In genomic region chrX:9271112-9271511, GRCm38 (mm10) we compare ENCODE assay signal across 24 mouse cellular contexts. TPM values are rescaled to one million over a fixed set of nuclear protein-coding genes. Genes with fewer than 3 reads are reported as not detected.
DNase-seq lines count a peak whose midpoint lies in the region; ATAC-seq and TF ChIP-seq lines count a peak whose summit lies in the region.
"Had no signal": no experiment of that assay in that cellular context is flagged by ENCODE, and none has a peak within 500 bp of the region (broad histone marks: within the 10 kb centered on the region; RNA-seq: fewer than 3 reads in every experiment).

No protein-coding gene starts in this region.

- no peak overlapping the region for H3K9ac ChIP-seq in heart, embryonic 11.5 days (ENCODE audit: low read depth, low read length)
- H3K9ac ChIP-seq: embryonic facial prominence, embryonic 15.5 days; limb, embryonic 15.5 days; midbrain, embryonic 12.5 days had no signal

- H3K27me3 ChIP-seq in heart, embryonic 11.5 days (ENCODE audit: control insufficient read depth, insufficient read depth, low read length) = no peaks in the 10 kb centered on the region
- H3K27me3 ChIP-seq: embryonic facial prominence, embryonic 15.5 days; limb, embryonic 15.5 days; midbrain, embryonic 12.5 days had no signal

- intact Hi-C loops in left cerebral cortex, postnatal 4 days (cut with DNase I) = no loop called here
- intact Hi-C loops in left cerebral cortex, postnatal 36 days (cut with DNase I) = no loop called here

- H3K4me2 ChIP-seq in heart, embryonic 11.5 days = no peak overlapping the region
- H3K4me2 ChIP-seq: embryonic facial prominence, embryonic 15.5 days; limb, embryonic 15.5 days had no signal

- no peaks in the 10 kb centered on the region for H3K36me3 ChIP-seq in heart, embryonic 11.5 days (ENCODE audit: control insufficient read depth, insufficient read depth, low read length)
- H3K36me3 ChIP-seq: embryonic facial prominence, embryonic 15.5 days; G1E; limb, embryonic 15.5 days; midbrain, embryonic 12.5 days had no signal

- DNase-seq in heart, adult 8-10 months (ENCODE audit: low spot score) = peak; percentile 4
- DNase-seq in cerebellum, adult 18-20 months = peak; percentile 60 to 69
- peak; percentile 55 to 62 for DNase-seq in cerebellum, postnatal 10 days
- peak; percentile 6 for DNase-seq in heart, postnatal 4 days
- no peak for DNase-seq in layer of hippocampus, adult 2 months (ENCODE audit: low spot score in 2 of 2)
- DNase-seq in left cerebral cortex, postnatal 4 days = no peak
- DNase-seq in left cerebral cortex, postnatal 36 days (ENCODE audit: low spot score in 2 of 2) = no peak
- DNase-seq: kidney, adult 9 months; retina, postnatal 1 day; spleen, adult 18-20 months; thymus, postnatal 36 days had no signal

- H3K9me3 ChIP-seq in heart, embryonic 11.5 days (replicated peaks; ENCODE audit: control insufficient read depth, low read length) = no peaks in the 10 kb centered on the region
- H3K9me3 ChIP-seq: embryonic facial prominence, embryonic 15.5 days; G1E; limb, embryonic 15.5 days; midbrain, embryonic 12.5 days had no signal

- 58% methylated on average over 3 of the region's 3 CpGs for WGBS in heart, embryonic 11.5 days (ENCODE audit: insufficient replicate concordance)

- no peaks in the 10 kb centered on the region for H3K4me1 ChIP-seq in heart, embryonic 11.5 days (ENCODE audit: control insufficient read depth, insufficient read depth, low read length)
- H3K4me1 ChIP-seq: embryonic facial prominence, embryonic 15.5 days; limb, embryonic 15.5 days; midbrain, embryonic 12.5 days had no signal

- TF ChIP-seq CTCF in layer of hippocampus, adult 2 months (conservative IDR thresholded peaks at IDR 0.05) = no peak

- no peak for ATAC-seq in heart, embryonic 11.5 days (replicated peaks; ENCODE audit: insufficient number of reproducible peaks, low FRiP score, low TSS enrichment)

- H3K4me3 ChIP-seq in heart, embryonic 11.5 days (ENCODE audit: low read depth, low read length) = no peak overlapping the region
- H3K4me3 ChIP-seq in layer of hippocampus, adult 2 months = no peak overlapping the region
- H3K4me3 ChIP-seq: limb, embryonic 15.5 days; midbrain, embryonic 12.5 days had no signal

- H3K27ac ChIP-seq in heart, embryonic 11.5 days (ENCODE audit: low read depth, low read length) = no peak overlapping the region
- no peak overlapping the region for H3K27ac ChIP-seq in layer of hippocampus, adult 2 months
- H3K27ac ChIP-seq: embryonic facial prominence, embryonic 15.5 days; limb, embryonic 15.5 days; macrophage; midbrain, embryonic 12.5 days had no signal

RNA-seq across cellular contexts. Expression of gene Xk, which starts 1.4 kb away (rescaled TPM):
- total RNA-seq in heart, adult 8-10 months (2022) = 1 to 10 TPM; 5.1 to 9.8 (median 8.1) TPM
- polyA plus RNA-seq in heart, embryonic 11.5 days (2014; fragmentation: Nextera tagmentation; extraction: Ambion mirVana) = 8.9 and 10.6 TPM in 2 replicates
- 1 to 10 TPM; 4.6 to 4.9 TPM for total RNA-seq in heart, postnatal 4 days (2021)
- 10 to 100 TPM; 13.7 to 17.0 TPM for total RNA-seq in layer of hippocampus, adult 2 months (2021)
- total RNA-seq in left cerebral cortex, postnatal 4 days (2021) = 10 to 100 TPM; 12.0 to 13.2 TPM
- 10 to 100 TPM; 13.2 to 15.7 TPM for total RNA-seq in left cerebral cortex, postnatal 36 days (2021)

RNA-seq across cellular contexts. Expression of gene H2al1m, which starts 12.5 kb away (rescaled TPM):
- total RNA-seq in heart, adult 8-10 months (2022) = 1 to 10 TPM in 1 of 4 experiments, not detected in 3; 1.3 TPM
- polyA plus RNA-seq in heart, embryonic 11.5 days (2014; fragmentation: Nextera tagmentation; extraction: Ambion mirVana) = 0.99 TPM in 1 of 2 replicates, not detected in the other
- 1 to 10 TPM in 1 of 2 experiments, under 1 TPM in 1; 0.76 to 1.1 TPM for total RNA-seq in heart, postnatal 4 days (2021)
- total RNA-seq in layer of hippocampus, adult 2 months (2021) = not detected
- total RNA-seq in left cerebral cortex, postnatal 4 days (2021) = 1 to 10 TPM in 1 of 2 experiments, not detected in 1; 1.2 TPM
- not detected for total RNA-seq in left cerebral cortex, postnatal 36 days (2021)
- total RNA-seq: adrenal gland, adult 18-20 months; layer of hippocampus, adult 18-20 months; neutrophil, adult 5-6 weeks had no signal
- polyA plus RNA-seq: embryonic facial prominence, embryonic 15.5 days; forebrain, embryonic 11.5 days; G1E; limb, embryonic 15.5 days; macrophage; midbrain, embryonic 12.5 days; stomach, embryonic 16.5 days had no signal

RNA-seq across cellular contexts. Expression of gene Gm14862, which starts 14.4 kb away (rescaled TPM):
- not detected for total RNA-seq in heart, adult 8-10 months (2022)
- polyA plus RNA-seq in heart, embryonic 11.5 days (2014; fragmentation: Nextera tagmentation; extraction: Ambion mirVana) = 0.56 and 0.94 TPM in 2 replicates
- total RNA-seq in heart, postnatal 4 days (2021) = not detected
- not detected for total RNA-seq in layer of hippocampus, adult 2 months (2021)
- not detected for total RNA-seq in left cerebral cortex, postnatal 4 days (2021)
- total RNA-seq in left cerebral cortex, postnatal 36 days (2021) = not detected
- total RNA-seq: adrenal gland, adult 18-20 months; G1E; heart, postnatal 14 days; layer of hippocampus, adult 18-20 months; neutrophil, adult 5-6 weeks had no signal
- polyA plus RNA-seq: brain, embryonic 14.5 days; embryonic facial prominence, embryonic 15.5 days; forebrain, embryonic 11.5 days; G1E; limb, embryonic 15.5 days; macrophage had no signal

Comparison
In these comparisons a context has a peak if more than half of its experiments do, and no peak if none do; other contexts are left out.
1. DNase-seq: peak in heart, adult 8-10 months (single experiment), cerebellum, adult 18-20 months (2 of 2), cerebellum, postnatal 10 days (2 of 2) and heart, postnatal 4 days (single experiment); none in layer of hippocampus, adult 2 months (0 of 2), left cerebral cortex, postnatal 4 days (single experiment) and left cerebral cortex, postnatal 36 days (0 of 2).